Mouse (Mus musculus) heart, postnatal 0 days (tissue): ENCODE measurements around the gene 3110082I17Rik.

Experiments
- CTCF ChIP-seq: IDR thresholded peaks from 2 replicates; pipeline ENCODE4 v1.5.1; 2016; ENCODE audit warnings: antibody characterized with exemption, control low read depth, low read depth
- EP300 ChIP-seq: IDR thresholded peaks from 2 replicates; pipeline ENCODE4 v1.6.1; 2016; ENCODE audit warnings: antibody characterized with exemption, low read depth

- no peak for TF ChIP-seq CTCF
- no peak for TF ChIP-seq EP300
Measured at GRCm38 (mm10) chr5:139448025-139448424, 12.3 kb downstream of the 3110082I17Rik start.
